Mouse (Mus musculus): ENCODE measurements at regions not wholly inside any gene's neighbourhood (a gene's known extent, or its start where the extent isn't known, plus 50 kb on each side); places are given as distances from the start of the nearest gene placed in this dataset.

DNA sequence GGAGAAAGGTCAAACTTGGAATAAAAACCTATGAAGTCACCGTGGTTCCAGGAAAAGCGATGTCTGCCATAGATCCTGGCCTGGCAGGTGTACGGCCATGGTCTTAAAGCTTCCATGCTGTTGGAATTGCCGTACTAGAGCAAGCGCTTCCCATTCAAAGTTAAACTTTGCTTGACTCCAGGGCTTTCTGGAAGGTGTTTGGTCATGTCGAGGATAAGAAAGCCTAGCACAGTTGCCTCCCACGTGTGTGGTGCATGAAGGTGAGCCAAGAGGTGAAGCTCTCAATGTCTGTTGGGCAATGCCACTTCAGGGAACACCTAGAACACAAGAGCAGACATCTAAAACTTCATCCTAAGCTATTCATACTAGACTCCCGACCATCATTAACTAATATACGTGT is 174.3 kb upstream of the Fam19a5 start:
- DNase-seq (ENCODE audit: low read depth): no peak

DNA sequence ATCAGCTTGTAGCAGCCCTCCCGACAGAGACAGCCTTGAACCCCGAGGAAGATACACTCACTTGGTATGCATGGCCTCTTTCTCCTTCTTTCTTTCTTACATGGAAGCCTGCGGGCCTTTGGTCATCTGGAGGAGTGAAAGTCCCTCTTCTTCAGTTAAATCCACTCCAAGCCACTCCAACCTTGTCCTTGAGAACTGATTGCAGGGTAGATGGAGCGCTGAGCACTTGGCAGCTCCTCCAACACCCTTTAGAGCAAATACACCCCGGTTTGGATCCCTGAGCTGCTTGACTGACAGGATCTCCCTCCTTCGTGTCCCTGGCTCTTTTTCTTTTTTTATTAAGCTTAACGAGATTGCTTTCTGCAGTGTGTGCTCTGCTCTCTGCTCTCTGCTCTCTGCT is 173.3 kb upstream of the Fam19a5 start:
- no peak for DNase-seq (ENCODE audit: low read depth)

DNA sequence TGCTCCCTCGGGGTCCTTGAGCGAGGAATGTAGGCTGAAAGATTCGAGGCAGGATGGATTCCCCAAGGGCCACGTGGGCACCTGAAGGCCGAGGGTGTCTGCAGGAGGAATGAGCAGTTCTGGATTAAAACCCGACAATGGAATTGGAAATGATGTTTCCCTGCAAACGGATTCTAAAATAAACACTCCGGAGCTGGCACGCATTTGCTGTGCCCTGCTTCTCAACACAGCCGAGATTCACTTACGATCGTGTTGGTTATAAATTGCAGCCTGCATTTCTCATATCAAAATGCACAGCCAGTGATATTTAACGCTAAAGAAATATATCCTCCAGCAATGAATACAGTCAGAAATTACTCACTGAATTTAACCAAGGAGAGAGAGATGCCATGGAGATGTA is 169.4 kb upstream of the Fam19a5 start:
- DNase-seq (ENCODE audit: low read depth): no peak

DNA sequence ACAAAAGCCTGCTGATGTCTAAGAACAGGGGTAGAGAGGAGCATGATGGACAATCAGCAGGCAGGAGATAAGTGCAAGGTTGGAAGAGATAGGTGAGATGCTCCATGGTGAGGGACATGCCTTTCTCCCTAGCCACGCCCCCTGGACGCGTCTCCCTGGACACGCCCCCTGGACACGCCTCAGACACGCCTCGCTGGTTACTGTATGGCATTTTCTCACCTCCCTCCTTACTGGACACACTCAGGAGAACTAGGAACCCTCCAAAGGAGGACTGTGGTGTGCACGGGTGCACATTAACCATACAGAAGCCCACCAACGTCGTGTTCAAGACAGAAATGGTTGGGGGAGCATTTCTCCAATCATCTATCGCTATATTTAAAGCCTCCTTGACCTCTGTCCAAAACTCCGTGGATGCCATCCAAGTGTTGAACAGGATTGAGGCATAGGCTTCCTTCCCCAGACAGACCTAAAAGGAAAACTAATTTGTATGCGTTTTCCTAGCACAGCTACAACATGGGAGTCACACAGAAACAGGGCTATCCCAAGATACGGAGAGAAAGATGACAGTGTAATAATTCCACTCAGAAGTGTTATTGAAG is 168.4 kb upstream of the Fam19a5 start:
- no peak for DNase-seq (ENCODE audit: low read depth)

DNA sequence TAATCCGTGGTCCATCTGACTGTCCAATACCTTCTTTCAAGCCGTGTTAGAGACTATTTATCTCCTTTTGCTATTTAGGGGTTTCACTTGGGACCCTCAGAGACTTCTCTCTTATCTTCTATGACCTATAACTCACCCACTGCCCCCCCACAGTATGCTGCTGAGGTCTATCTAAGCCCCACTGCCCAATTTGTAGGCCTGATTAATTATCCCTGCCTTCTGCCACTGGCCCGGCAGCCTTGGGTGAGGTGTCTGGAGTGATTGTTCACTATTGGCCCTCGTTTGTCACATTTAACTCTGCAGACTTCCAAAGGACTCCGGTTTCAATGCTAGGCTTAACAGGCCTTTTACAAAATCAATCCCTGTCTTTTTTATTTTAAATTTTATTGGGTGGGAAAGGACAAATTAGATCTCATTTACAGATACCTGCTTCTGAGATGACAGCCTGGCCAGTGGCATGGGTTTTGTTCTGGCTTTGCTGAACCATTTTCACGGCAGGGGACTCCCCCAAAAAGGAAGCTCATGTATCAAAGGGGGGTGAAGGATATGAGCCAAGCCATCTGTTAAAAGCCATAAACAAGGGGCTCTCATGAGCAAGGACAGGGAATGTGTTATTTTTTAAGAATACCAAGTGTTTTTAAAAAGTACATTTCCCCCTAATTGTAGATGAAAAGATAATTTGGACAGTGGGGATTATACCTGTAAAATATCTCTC is 160.4 kb upstream of the Fam19a5 start:
- DNase-seq (ENCODE audit: low read depth): no peak

DNA sequence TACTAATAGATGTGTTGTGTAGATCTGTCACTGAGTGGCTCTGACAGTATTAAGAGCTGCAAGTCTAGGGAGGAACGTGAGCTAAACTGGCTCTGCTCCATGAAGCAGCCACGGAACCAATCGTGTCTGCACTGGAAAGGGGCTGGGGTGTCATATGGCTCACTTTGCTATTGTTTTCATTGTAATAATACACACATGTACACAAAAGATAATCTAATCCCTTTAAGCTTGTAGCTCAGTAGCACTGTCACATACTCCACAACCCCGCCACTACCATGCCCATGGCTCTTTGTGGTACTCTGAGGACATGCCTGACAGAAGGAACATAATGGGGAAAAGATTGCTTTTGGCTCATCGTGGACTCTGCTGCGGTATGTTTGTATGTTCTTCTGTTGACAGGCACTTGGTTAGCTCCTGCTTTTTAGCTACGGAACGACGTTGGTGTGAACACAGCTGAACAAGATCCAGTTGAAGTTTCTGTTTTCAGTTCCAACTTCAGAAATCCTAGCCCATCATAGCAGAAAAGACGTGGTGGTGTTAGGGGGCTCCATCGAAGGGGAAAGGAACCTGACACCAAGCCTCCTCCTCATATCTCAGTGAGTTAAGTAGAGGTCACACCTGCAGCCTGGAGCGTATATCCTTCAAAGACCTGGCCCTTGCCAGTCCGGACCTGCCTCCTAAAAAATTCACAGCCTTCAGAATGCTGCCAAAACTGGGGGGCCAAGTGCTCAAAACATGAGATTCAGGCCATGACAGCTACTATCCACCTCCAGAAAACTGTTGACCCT is 159.6 kb upstream of the Fam19a5 start:
- DNase-seq (ENCODE audit: low read depth): no peak

DNA sequence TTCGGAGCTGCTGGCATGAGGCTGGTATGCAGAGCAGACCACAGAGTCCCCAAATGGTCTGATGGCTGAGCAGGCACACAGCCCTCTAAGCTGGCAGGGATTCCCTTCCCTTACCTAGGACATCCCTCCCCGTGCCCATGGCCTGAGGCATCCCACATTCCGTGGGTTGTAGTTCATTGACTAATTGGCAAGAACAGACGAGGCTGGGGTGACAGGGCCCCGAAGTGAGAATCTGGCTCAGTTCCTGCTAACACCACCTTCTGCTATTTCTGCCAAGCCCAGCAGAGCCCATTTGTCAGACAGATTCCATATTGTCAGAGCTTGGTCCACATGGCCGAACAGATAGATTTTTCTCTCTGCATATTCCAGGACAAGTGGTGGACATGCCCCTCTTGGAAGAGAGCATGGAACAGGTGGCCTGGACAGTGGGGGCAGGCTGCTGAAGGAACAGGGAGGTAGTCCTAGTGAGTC is 157.6 kb upstream of the Fam19a5 start:
- no peak for DNase-seq (ENCODE audit: low read depth)

DNA sequence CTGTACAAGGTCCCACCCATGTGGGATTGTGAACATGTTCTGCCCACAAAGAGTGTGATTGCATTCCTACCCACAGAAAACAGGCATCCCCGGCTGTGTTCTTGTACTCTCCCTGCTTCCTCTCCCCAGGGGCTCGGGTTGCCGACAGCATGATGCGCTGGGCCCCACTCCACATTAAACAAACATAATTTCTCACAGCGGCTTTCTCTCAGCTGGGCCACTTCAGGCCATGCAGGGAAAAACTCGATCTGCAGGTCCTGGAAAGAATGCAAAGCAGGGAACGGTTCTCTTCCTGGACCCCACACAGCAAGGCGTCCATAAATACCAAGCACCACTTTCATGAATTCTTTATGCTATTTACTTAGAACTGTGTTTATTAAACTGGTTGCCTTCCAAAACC is 152.7 kb upstream of the Fam19a5 start:
- DNase-seq (ENCODE audit: low read depth): no peak

DNA sequence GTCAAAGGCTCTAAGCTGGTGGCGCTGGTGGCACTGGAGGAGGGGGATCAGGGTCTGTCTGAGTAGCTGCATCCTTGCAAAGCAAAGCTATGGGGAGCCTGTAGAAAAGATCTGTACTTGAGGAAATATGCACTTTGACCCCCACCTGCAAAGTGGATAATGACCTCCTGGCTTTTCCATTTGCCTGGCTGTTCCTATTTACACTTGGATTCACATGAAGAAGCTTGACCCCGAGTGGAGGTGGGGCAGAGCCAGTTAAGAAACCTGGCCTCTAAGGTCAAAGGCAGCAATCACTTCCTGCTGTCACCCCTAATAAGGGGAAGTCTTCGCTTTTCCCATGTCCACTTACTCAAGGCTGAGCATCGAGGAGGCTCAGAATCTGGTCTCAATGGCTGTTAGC is 145.7 kb upstream of the Fam19a5 start:
- no peak for DNase-seq (ENCODE audit: low read depth)

DNA sequence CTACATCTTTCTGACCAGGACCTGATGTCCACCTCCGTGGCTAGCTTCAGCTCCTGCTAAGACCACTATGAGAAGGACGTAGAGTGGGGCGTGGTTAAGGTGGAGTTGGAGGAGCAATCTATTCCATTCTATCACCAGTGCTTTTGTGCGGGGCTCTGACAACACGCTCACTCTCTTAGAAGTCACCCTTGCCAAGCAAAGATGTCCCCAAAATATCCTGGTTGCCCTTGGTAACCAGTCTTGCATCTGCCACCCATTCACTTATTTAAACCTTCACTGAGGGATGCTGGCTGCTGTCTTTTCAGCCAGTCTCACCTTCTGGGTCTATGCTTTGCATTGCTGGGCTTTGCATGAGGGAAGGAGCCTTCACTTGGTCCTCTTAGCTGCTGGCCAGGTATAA is 138.4 kb upstream of the Fam19a5 start:
- DNase-seq (ENCODE audit: low read depth): no peak

DNA sequence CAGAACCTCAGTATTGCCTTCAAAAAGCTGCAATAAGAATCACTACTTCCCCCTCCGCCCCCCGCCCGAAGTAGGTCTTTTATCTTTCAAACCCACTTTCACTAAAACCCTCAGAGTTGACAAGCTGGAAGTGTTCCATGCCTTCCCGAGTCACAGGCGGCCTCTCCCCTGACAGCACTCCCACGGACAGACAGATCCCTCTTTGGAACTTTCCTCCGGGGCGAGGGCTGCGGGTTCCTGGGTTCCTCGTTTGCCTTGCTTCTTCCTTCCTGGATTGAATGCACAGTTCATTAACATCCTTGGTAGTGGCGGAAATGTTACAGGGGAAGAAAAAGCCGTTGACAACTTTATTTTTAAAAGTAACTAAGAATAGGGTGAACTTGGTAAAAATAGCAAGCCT is 132.1 kb upstream of the Fam19a5 start:
- no peak for DNase-seq (ENCODE audit: low read depth)

DNA sequence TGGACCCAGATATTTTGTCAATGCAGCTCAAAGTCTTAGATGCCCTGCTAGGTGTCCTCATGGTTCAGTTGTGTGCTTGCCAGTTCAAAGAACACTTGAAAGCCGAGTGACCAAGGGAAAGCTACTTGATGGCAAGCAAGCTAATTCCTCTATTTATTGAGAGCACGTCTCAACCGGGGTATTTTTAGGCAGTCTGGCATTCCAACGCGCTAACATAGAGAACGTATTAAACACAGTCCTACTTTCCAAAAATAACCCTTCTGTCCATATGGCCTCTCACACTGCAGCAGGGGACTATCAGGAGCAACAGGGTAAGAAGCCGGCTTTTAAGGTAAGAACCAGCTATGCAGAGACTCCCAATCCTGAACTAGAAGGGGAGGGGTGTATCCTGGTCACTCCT is 128.1 kb upstream of the Fam19a5 start:
- DNase-seq (ENCODE audit: low read depth): no peak

DNA sequence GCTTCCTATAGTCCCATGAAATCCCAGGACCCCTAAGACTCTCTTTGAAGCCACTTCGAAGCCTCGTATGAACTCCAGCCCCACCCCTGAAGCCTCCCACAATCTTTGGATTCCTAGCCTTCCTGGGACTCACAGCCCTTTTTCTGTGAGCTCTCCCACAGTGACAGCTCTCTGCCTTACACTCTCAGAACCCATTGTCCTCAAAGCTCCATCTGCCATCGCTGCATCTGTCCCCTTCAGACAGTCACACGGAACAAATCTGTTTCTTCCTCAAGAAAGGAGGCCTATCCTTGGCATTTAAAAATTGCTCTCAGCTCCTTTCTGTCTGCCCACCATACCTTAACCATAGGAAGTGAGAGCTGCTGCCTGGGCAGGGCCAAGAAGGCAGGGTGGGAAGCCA is 122.4 kb upstream of the Fam19a5 start:
- DNase-seq (ENCODE audit: low read depth): no peak

DNA sequence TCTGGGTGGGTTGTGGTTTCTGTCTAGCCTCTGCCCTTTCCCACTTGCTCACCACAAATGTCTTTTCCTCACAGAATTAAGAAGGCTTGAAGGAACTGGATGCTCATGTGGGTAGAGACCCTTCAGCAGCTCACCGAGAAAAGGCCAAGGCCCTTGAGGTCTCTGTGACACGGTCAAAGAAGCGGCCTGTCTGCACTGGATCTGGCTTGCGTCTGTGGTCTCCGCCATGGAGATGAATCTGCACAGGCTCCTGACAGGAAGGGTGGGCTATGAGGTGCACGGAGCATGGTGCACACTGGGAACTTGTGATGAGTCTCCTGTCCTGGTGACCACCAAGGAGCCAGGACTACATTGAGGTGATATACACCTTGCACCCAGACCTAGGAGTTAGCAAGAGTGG is 110.8 kb upstream of the Fam19a5 start:
- no peak for DNase-seq (ENCODE audit: low read depth)

DNA sequence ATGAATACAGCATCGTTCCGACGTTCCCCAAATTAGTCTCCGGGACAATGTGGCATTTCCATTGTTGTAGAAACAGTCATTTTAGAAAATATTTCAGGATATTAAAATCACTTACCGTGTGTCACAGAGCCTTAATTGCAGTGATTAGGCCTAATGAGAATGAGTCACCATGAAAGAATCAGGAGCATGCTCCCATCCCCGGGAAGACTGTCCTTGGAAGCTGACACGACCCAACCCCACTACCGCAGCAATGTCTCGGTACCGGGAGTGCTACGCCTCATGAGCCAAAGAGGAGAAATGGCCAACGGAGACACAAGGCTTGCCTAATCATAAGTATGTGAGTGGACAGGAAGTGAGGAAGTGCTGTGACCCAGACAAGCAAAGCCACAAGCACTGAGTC is 110.2 kb upstream of the Fam19a5 start:
- DNase-seq (ENCODE audit: low read depth): no peak

DNA sequence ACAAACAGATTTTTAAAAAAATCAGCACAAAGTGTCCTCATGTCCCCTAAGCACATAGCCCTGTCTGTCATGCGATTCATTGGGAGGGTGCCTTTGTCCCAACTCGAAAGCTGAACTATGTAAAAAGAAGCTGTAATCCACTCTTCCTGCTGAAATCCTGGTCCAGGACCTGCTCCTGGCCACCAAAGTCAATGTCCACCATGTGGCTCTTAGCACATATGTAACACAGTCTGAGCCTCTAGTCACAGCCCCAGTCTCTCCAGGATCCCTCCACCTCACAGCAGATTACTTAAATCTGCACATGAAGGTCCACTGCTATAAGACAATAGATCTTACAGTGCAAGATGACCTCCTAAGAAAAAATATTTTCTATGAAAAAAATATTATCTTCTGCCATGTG is 108.5 kb upstream of the Fam19a5 start:
- no peak for DNase-seq (ENCODE audit: low read depth)

DNA sequence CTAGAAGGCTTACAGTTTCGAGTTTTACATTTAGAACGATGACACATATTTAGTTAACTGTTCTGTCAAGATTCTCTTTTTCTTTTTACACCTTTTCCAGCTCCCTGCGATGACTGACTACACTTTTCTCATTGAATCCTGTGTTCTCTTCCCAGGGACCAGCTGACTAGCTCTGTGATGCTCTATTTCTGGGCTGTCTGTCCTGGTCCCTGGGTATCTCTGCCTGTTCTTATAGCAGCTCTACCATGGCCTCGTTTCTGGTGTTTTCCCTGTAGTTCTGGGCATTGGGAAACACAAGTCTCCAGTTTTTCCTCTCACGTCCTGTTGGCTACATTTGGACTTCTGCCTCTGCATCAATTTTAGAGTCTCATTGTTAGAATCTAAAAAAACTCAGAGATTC is 106.5 kb upstream of the Fam19a5 start:
- no peak for DNase-seq (ENCODE audit: low read depth)

DNA sequence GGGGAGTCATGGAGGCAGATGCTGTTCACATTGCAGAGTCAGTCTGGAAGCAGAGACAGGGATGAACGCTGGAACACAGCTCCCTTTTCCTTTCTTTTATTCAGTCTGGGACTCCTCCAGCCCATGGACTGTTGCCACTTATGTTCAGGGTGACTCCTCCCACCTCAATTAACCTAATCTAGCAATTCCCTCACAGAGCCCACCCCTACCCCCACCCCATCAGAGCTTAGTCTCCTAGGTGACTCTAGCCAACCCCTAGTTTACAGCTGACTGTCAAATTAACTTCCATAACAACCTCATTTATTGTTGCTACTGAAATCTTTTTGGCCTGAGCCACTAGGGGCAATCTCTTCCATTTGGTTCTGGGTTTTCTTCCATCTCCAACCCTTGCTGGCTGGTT is 85.2 kb upstream of the Fam19a5 start:
- no peak for DNase-seq (ENCODE audit: low read depth)

DNA sequence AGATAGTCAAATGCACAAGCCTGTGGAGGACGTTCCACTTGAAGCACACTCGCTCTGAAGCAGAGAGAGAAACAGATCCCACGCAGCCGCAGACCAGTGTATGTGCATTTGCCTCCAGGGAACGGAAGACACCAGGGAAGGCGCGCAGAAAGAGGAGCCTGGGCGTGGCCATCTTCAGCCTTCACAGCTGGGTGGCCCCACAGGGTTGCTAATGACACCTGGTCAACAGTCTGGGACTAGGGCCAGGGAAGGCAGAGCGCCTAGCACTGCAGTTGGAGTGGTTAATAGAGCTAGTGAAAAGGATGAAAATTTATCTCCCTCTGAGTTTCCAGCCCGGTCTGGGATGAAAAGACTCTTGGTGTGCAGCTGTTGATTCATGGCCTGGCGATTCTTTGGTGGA is 67.9 kb upstream of the Fam19a5 start:
- no peak for DNase-seq (ENCODE audit: low read depth)

DNA sequence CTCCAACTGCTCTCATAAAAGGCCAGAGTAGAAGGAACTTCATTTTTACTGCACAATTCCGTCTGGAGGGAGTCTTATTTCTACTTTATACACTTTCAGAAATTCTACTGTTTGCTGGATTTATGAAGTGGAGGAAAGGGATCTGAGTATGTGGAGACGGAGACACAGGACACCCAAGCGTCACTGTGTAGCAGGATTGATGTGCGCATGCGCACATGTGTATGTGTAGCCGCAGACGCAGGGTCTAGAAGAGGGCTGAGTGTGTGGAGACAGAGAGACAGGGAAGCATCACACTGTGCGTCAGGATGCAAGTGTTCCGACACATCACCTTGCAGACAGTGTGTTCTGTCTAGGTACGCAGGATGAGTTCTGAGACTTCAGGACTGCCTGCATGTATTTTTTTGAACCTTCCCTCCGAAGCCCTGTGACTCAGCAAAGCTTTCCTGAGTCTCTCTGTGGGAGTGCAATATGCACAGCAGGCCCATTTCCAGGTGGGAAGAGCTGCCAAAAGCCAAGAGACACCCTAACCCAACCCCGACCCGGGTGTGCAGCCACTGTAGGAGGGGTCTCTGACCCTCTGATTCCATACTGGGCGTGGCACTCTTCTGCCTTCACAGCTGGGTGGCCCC is 67.1 kb upstream of the Fam19a5 start:
- DNase-seq (ENCODE audit: low read depth): no peak

DNA sequence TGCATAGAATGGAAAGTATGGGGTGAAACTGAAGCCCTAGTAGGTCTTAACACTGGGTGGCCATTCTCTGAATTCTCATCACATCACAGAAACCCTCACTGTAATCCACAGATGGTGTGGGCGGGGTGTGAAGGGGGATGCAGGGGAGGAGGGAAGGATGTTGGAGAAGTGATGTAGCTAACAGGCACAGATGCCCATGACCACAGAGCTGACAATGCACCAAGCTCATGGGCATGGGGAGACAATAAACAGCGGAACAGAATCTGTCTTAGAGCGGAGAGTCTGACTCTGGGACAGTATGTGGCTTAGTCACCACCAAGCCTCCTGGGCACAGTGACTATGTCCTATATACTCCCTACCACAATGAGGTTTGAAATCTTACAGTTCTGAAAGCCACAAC is 63.3 kb upstream of the Fam19a5 start:
- DNase-seq (ENCODE audit: low read depth): no peak

All from naive thymus-derived CD4-positive, alpha-beta T cell, adult 2 months (primary cell).